Mouse (Mus musculus) heart, postnatal 0 days (tissue): ENCODE results near the gene St6galnac6. TPM values are rescaled to one million over a fixed set of nuclear protein-coding genes. Genes with fewer than 3 reads are reported as not detected.

Source experiments
- ATAC-seq: fragments of 200-750 bp; cut with Nextera tagmentation; 2 replicates; pipeline ENCODE4 v1.8.0; 2017; ENCODE audit warnings: low read depth, moderate number of reproducible peaks, moderate library complexity; ENCODE audit not compliant: insufficient read depth
- DNase-seq: peaks from one replicate; pipeline ENCODE4 v3.0.0-alpha.2; 2016; ENCODE audit warnings: low spot score
- H3K27ac ChIP-seq: fragments of 300-500 bp; sonication (generic); 2 replicates; pipeline ENCODE4 v1.5.1; 2014; ENCODE audit warnings: low read depth, mild to moderate bottlenecking
- H3K27me3 ChIP-seq: fragments of 300-500 bp; sonication (generic); 2 replicates; pipeline ENCODE4 v1.6.1; 2014; ENCODE audit warnings: low read length, mixed read lengths; ENCODE audit not compliant: control insufficient read depth, insufficient read depth
- H3K36me3 ChIP-seq: fragments of 300-500 bp; sonication (generic); replicated peaks from 2 replicates; pipeline ENCODE4 v1.6.1; 2014; ENCODE audit warnings: low read length, mixed read lengths; ENCODE audit not compliant: control insufficient read depth, insufficient read depth
- H3K4me1 ChIP-seq: fragments of 300-500 bp; sonication (generic); 2 replicates; pipeline ENCODE4 v1.6.1; 2014; ENCODE audit warnings: antibody characterized with exemption; ENCODE audit not compliant: control insufficient read depth, insufficient read depth
- H3K4me2 ChIP-seq: fragments of 300-500 bp; sonication (generic); 2 replicates; pipeline ENCODE4 v1.6.1; 2014; ENCODE audit warnings: low read depth, mild to moderate bottlenecking, low read length, moderate library complexity
- H3K4me3 ChIP-seq: fragments of 300-500 bp; sonication (generic); 2 replicates; pipeline ENCODE4 v1.5.1; 2014; ENCODE audit warnings: low read depth, low read length
- H3K9ac ChIP-seq: fragments of 300-500 bp; sonication (generic); replicated peaks from 2 replicates; pipeline ENCODE4 v1.6.1; 2014; ENCODE audit warnings: low read depth, low read length, mixed read lengths
- H3K9me3 ChIP-seq: fragments of 300-500 bp; sonication (generic); replicated peaks from 2 replicates; pipeline ENCODE4 v1.6.1; 2016; ENCODE audit warnings: low read length; ENCODE audit not compliant: control insufficient read depth
- CTCF ChIP-seq: IDR thresholded peaks from 2 replicates; pipeline ENCODE4 v1.5.1; 2016; ENCODE audit warnings: antibody characterized with exemption, control low read depth, low read depth
- EP300 ChIP-seq: IDR thresholded peaks from 2 replicates; pipeline ENCODE4 v1.6.1; 2016; ENCODE audit warnings: antibody characterized with exemption, low read depth
- WGBS: fragments of 180-500 bp; shearing (Covaris S2); extraction: QIAGEN DNeasy Blood & Tissue Kit; methylation state at CpG from one replicate; pipeline ENCODE4 v1.1.7; 2014; 5-methylcytosine and 5-hydroxymethylcytosine counted together
- polyA plus RNA-seq: library from polyadenylated mRNA; unstranded; fragments of >200 nt; fragmentation: Nextera tagmentation; extraction: Ambion mirVana; gene quantifications from 2 replicates; pipeline ENCODE4 v1.2.1, GENCODE M21; 2015
- total RNA-seq: library from RNA; depleted of rRNA; stranded (reverse); fragments of >200 nt; gene quantifications from 2 replicates; pipeline ENCODE4 v1.2.3, GENCODE M21; 2014; ENCODE audit warnings: low replicate concordance

Gene St6galnac6
- total and polyA plus RNA-seq, 2 experiments from 2014 or later = 44.3 to 117 TPM

- H3K9ac ChIP-seq = peak overlapping the region; percentile 69
- peaks cover 7% of the 10 kb centered on the region; the same call in 1 of the 2 replicates for H3K36me3 ChIP-seq
- no peaks in the 10 kb centered on the region for H3K27me3 ChIP-seq
- peak overlapping the region; percentile 65 for H3K4me2 ChIP-seq
- ATAC-seq = peak; percentile 73
- H3K4me3 ChIP-seq = peak overlapping the region; percentile 42
- no peak for TF ChIP-seq CTCF
- TF ChIP-seq EP300 = peak; percentile 31; the same call in 1 of the 2 replicates
- peaks cover 48% of the 10 kb centered on the region for H3K4me1 ChIP-seq
- H3K27ac ChIP-seq = peak overlapping the region; percentile 98
- DNase-seq = peak; percentile 88
- whole genome bisulfite sequencing = 14% methylated on average over 5 of the region's 5 CpGs
- no peaks in the 10 kb centered on the region for H3K9me3 ChIP-seq
Measured at GRCm38 (mm10) chr2:32625873-32626694, 26.6 kb downstream of the St6galnac6 start.

GRCm38 (mm10) chr2:32627266-32628043 is 27.9 kb downstream of the St6galnac6 start:
- no peaks in the 10 kb centered on the region for H3K27me3 ChIP-seq
- H3K9ac ChIP-seq = peak overlapping the region; percentile 6; the same call in 1 of the 2 replicates
- DNase-seq = no peak
- H3K9me3 ChIP-seq = no peaks in the 10 kb centered on the region
- ATAC-seq = no peak
- H3K4me1 ChIP-seq = peaks cover 37% of the 10 kb centered on the region
- peaks cover 19% of the 10 kb centered on the region; the same call in 1 of the 2 replicates for H3K36me3 ChIP-seq
- TF ChIP-seq CTCF = no peak
- WGBS = 49% methylated on average over 20 of the region's 20 CpGs
- H3K27ac ChIP-seq = peak overlapping the region; percentile 98
- H3K4me3 ChIP-seq = peak overlapping the region; percentile 42
- H3K4me2 ChIP-seq = peak overlapping the region; percentile 65

GRCm38 (mm10) chr2:32628044-32628550 is 28.6 kb downstream of the St6galnac6 start:
- DNase-seq = peak; percentile 40
- peak overlapping the region; percentile 6 for H3K9ac ChIP-seq
- H3K27ac ChIP-seq = peak overlapping the region; percentile 98
- 44% methylated on average over 4 of the region's 4 CpGs for WGBS
- H3K9me3 ChIP-seq = no peaks in the 10 kb centered on the region
- H3K4me3 ChIP-seq = peak overlapping the region; percentile 42
- no peak for ATAC-seq
- H3K4me2 ChIP-seq = peak overlapping the region; percentile 65
- no peak for TF ChIP-seq EP300
- TF ChIP-seq CTCF = no peak
- H3K4me1 ChIP-seq = peaks cover 33% of the 10 kb centered on the region
- H3K27me3 ChIP-seq = no peaks in the 10 kb centered on the region
- peaks cover 25% of the 10 kb centered on the region; the same call in 1 of the 2 replicates for H3K36me3 ChIP-seq

GRCm38 (mm10) chr2:32628729-32629128 is 29.2 kb downstream of the St6galnac6 start:
- peak overlapping the region; percentile 30 for H3K9ac ChIP-seq
- TF ChIP-seq CTCF (no peak), EP300 (no peak)
- H3K4me1 ChIP-seq = peaks cover 33% of the 10 kb centered on the region
- DNase-seq = peak; percentile 83
- WGBS = 16% methylated on average over 5 of the region's 5 CpGs
- peak; percentile 10; the same call in 1 of the 2 replicates for ATAC-seq
- peak overlapping the region; percentile 42 for H3K4me3 ChIP-seq
- no peaks in the 10 kb centered on the region for H3K27me3 ChIP-seq
- H3K36me3 ChIP-seq = peaks cover 31% of the 10 kb centered on the region
- peak overlapping the region; percentile 98 for H3K27ac ChIP-seq
- no peaks in the 10 kb centered on the region for H3K9me3 ChIP-seq
- peak overlapping the region; percentile 65 for H3K4me2 ChIP-seq

- peak overlapping the region; percentile 98 for H3K27ac ChIP-seq
- H3K4me3 ChIP-seq = peak overlapping the region; percentile 42
- DNase-seq = peak; percentile 32
- 53% methylated on average over 9 of the region's 9 CpGs for WGBS
- H3K27me3 ChIP-seq = no peaks in the 10 kb centered on the region
- no peaks in the 10 kb centered on the region for H3K9me3 ChIP-seq
- peak overlapping the region; percentile 65 for H3K4me2 ChIP-seq
- TF ChIP-seq EP300 (no peak), CTCF (no peak)
- H3K4me1 ChIP-seq = peaks cover 34% of the 10 kb centered on the region
- no peak for ATAC-seq
- H3K9ac ChIP-seq = peak overlapping the region; percentile 30
- peaks cover 37% of the 10 kb centered on the region for H3K36me3 ChIP-seq
Measured at GRCm38 (mm10) chr2:32629276-32629976, 29.9 kb downstream of the St6galnac6 start.
